Mouse (Mus musculus) adrenal gland, postnatal 4 days (tissue): Measurements from ENCODE around the gene Rnls. TPM values are rescaled to one million over a fixed set of nuclear protein-coding genes. Genes with fewer than 3 reads are reported as not detected.
A peak's percentile ranks its signal among the peaks of the same experiment; 100 is the strongest.

Experiments
- DNase-seq, 2 experiments: peaks; one replicate each; pipeline ENCODE4 v3.0.0; 2021 to 2022; ENCODE audit warnings: low spot score in 2 of 2, mixed read lengths in 2 of 2
- total RNA-seq, 2 experiments: library from RNA; stranded (reverse); gene quantifications; 2 replicates each; pipeline ENCODE4 v1.2.3; 2021

Rnls gene
- total RNA-seq, 2 experiments from 2014 or later = 4.3 to 4.6 TPM

GRCm38 (mm10) chr19:33264224-33264993, 127.7 kb downstream of the Rnls start:
- no peak for DNase-seq

GRCm38 (mm10) chr19:33262421-33262820, 129.7 kb downstream of the Rnls start:
- no peak for DNase-seq

GRCm38 (mm10) chr19:33259164-33259563, 132.9 kb downstream of the Rnls start:
- no peak for DNase-seq

- no peak for DNase-seq
These were observed 138.2 kb downstream of the Rnls start for GRCm38 (mm10) chr19:33253893-33254292.

GRCm38 (mm10) chr19:33252226-33252625, 139.9 kb downstream of the Rnls start:
- DNase-seq = no peak

- no peak for DNase-seq
These were observed 147.9 kb downstream of the Rnls start for GRCm38 (mm10) chr19:33244196-33244595.

- no peak for DNase-seq
These were observed 151.7 kb downstream of the Rnls start for GRCm38 (mm10) chr19:33240386-33240785.

GRCm38 (mm10) chr19:33232902-33233301, 159.2 kb downstream of the Rnls start:
- no peak for DNase-seq

- no peak for DNase-seq
These were observed 160.8 kb downstream of the Rnls start for GRCm38 (mm10) chr19:33231303-33231702.

- peak in 1 of 2 experiments; percentile 34 for DNase-seq
These were observed 165.1 kb downstream of the Rnls start for GRCm38 (mm10) chr19:33227004-33227403.

- no peak for DNase-seq
These were observed 166.0 kb downstream of the Rnls start for GRCm38 (mm10) chr19:33225858-33226705.

GRCm38 (mm10) chr19:33225002-33225376, 167.1 kb downstream of the Rnls start:
- no peak for DNase-seq

GRCm38 (mm10) chr19:33224181-33225001, 167.7 kb downstream of the Rnls start:
- DNase-seq = no peak

GRCm38 (mm10) chr19:33223766-33224165, 168.3 kb downstream of the Rnls start:
- DNase-seq = no peak

- peak in 1 of 2 experiments; percentile 12 for DNase-seq
These were observed 168.8 kb downstream of the Rnls start for GRCm38 (mm10) chr19:33223276-33223675.

- no peak for DNase-seq
These were observed 169.4 kb downstream of the Rnls start for GRCm38 (mm10) chr19:33222595-33223223.

- DNase-seq = no peak
These were observed 174.2 kb downstream of the Rnls start for GRCm38 (mm10) chr19:33217791-33218300.

- no peak for DNase-seq
These were observed 182.4 kb downstream of the Rnls start for GRCm38 (mm10) chr19:33209709-33210108.

- no peak for DNase-seq
These were observed 184.1 kb downstream of the Rnls start for GRCm38 (mm10) chr19:33207991-33208390.

- DNase-seq = no peak
These were observed 186.7 kb downstream of the Rnls start for GRCm38 (mm10) chr19:33205389-33205788.

GRCm38 (mm10) chr19:33202422-33202821, 189.7 kb downstream of the Rnls start:
- no peak for DNase-seq
